Mouse (Mus musculus) thymus, postnatal 10 days (tissue): ENCODE measurements around the gene Rbfox2.

Experiments
- DNase-seq, 2 experiments: peaks; one replicate each; pipeline ENCODE4 v3.0.0; 2021; ENCODE audit warnings: low spot score in 2 of 2

Gene Rbfox2

GRCm38 (mm10) chr15:77105273-77105672 is 201.5 kb downstream of the Rbfox2 start:
- no peak for DNase-seq

- DNase-seq: no peak
Measured at GRCm38 (mm10) chr15:77104349-77105158, 202.2 kb downstream of the Rbfox2 start.

- no peak for DNase-seq
Measured at GRCm38 (mm10) chr15:77102685-77103084, 204.1 kb downstream of the Rbfox2 start.

- DNase-seq: no peak
Measured at GRCm38 (mm10) chr15:77099756-77100155, 207.0 kb downstream of the Rbfox2 start.

GRCm38 (mm10) chr15:77097358-77097757 is 209.4 kb downstream of the Rbfox2 start:
- DNase-seq: no peak

- no peak for DNase-seq
Measured at GRCm38 (mm10) chr15:77095216-77095615, 211.6 kb downstream of the Rbfox2 start.

GRCm38 (mm10) chr15:77094431-77094830 is 212.4 kb downstream of the Rbfox2 start:
- DNase-seq: no peak

GRCm38 (mm10) chr15:77091394-77091793 is 215.4 kb downstream of the Rbfox2 start:
- no peak for DNase-seq

- DNase-seq: no peak
Measured at GRCm38 (mm10) chr15:77090531-77090930, 216.3 kb downstream of the Rbfox2 start.

GRCm38 (mm10) chr15:77089249-77089648 is 217.6 kb downstream of the Rbfox2 start:
- DNase-seq: no peak

- no peak for DNase-seq
Measured at GRCm38 (mm10) chr15:77086488-77086887, 220.3 kb downstream of the Rbfox2 start.

- DNase-seq: no peak
Measured at GRCm38 (mm10) chr15:77085818-77086217, 221.0 kb downstream of the Rbfox2 start.

- no peak for DNase-seq
Measured at GRCm38 (mm10) chr15:77081454-77081853, 225.3 kb downstream of the Rbfox2 start.

GRCm38 (mm10) chr15:77080684-77081254 is 226.0 kb downstream of the Rbfox2 start:
- DNase-seq: no peak

GRCm38 (mm10) chr15:77079890-77080361 is 226.9 kb downstream of the Rbfox2 start:
- no peak for DNase-seq

- DNase-seq: no peak
Measured at GRCm38 (mm10) chr15:77079256-77079822, 227.5 kb downstream of the Rbfox2 start.

GRCm38 (mm10) chr15:77078786-77079185 is 228.0 kb downstream of the Rbfox2 start:
- no peak for DNase-seq

- DNase-seq: no peak
Measured at GRCm38 (mm10) chr15:77077906-77078305, 228.9 kb downstream of the Rbfox2 start.

- DNase-seq: no peak
Measured at GRCm38 (mm10) chr15:77076523-77076922, 230.3 kb downstream of the Rbfox2 start.

- no peak for DNase-seq
Measured at GRCm38 (mm10) chr15:77072556-77073163, 234.1 kb downstream of the Rbfox2 start.

GRCm38 (mm10) chr15:77071501-77071900 is 235.3 kb downstream of the Rbfox2 start:
- peak; percentile 78 to 84 for DNase-seq

- no peak for DNase-seq
Measured at GRCm38 (mm10) chr15:77070745-77071268, 236.0 kb downstream of the Rbfox2 start.
